Mouse (Mus musculus): ENCODE measurements around the gene Hoxc13.

Gene Hoxc13

GRCm38 (mm10) chr15:102921053-102922011, at the start of gene Hoxc13:
Gene Hoxc13, plus strand, starts transcription at chr15:102921103.
- DNase-seq: no peak

GRCm38 (mm10) chr15:102885803-102886202, 35.1 kb upstream of the Hoxc13 start:
- no peak for DNase-seq

GRCm38 (mm10) chr15:102895115-102895514, 25.8 kb upstream of the Hoxc13 start:
- no peak for DNase-seq

- DNase-seq: no peak
These were observed 16.0 kb upstream of the Hoxc13 start for GRCm38 (mm10) chr15:102904946-102905345.

GRCm38 (mm10) chr15:102909536-102909935, 11.4 kb upstream of the Hoxc13 start:
- no peak for DNase-seq

- DNase-seq: no peak
These were observed 10.9 kb upstream of the Hoxc13 start for GRCm38 (mm10) chr15:102910038-102910437.

- no peak for DNase-seq
These were observed 10.3 kb upstream of the Hoxc13 start for GRCm38 (mm10) chr15:102910496-102911095.

- DNase-seq: no peak
These were observed 7.8 kb upstream of the Hoxc13 start for GRCm38 (mm10) chr15:102913038-102913585.

GRCm38 (mm10) chr15:102917972-102918572, 2.8 kb upstream of the Hoxc13 start:
- no peak for DNase-seq

GRCm38 (mm10) chr15:102918611-102919265, 2.2 kb upstream of the Hoxc13 start:
- DNase-seq: no peak

- DNase-seq: no peak
These were observed 1.3 kb upstream of the Hoxc13 start for GRCm38 (mm10) chr15:102919336-102920180.

GRCm38 (mm10) chr15:102920619-102921018, 284 bp upstream of the Hoxc13 start:
- peak; percentile 35 to 56 for DNase-seq

- DNase-seq: peak in 1 of 2 experiments; percentile 51
These were observed 1.1 kb downstream of the Hoxc13 start for GRCm38 (mm10) chr15:102922012-102922362.

GRCm38 (mm10) chr15:102922636-102923500, 2.0 kb downstream of the Hoxc13 start:
- no peak for DNase-seq

GRCm38 (mm10) chr15:102927032-102927645, 6.2 kb downstream of the Hoxc13 start:
- no peak for DNase-seq

- no peak for DNase-seq
These were observed 10.9 kb downstream of the Hoxc13 start for GRCm38 (mm10) chr15:102931706-102932358.

GRCm38 (mm10) chr15:102934438-102934837, 13.5 kb downstream of the Hoxc13 start:
- DNase-seq: no peak

GRCm38 (mm10) chr15:102934897-102935296, 14.0 kb downstream of the Hoxc13 start:
- DNase-seq: no peak

- DNase-seq: no peak
These were observed 15.5 kb downstream of the Hoxc13 start, which contains the start of gene Hoxc12 for GRCm38 (mm10) chr15:102936279-102936972. Gene Hoxc12, plus strand, starts transcription at chr15:102936757.
